In genomic region chr2:5941861-5942415, GRCm38 (mm10) we compare ENCODE assay signal across 8 mouse cellular contexts. TPM values are rescaled to one million over a fixed set of nuclear protein-coding genes. Genes with fewer than 3 reads are reported as not detected.
DNase-seq lines count a peak whose midpoint lies in the region; TF ChIP-seq lines count a peak whose summit lies in the region.

No protein-coding gene starts in this region.

- H3K9me3 ChIP-seq in MEL (replicated peaks; ENCODE audit: insufficient read depth, low read length), result no peaks in the 10 kb centered on the region
- no peaks in the 10 kb centered on the region for H3K9me3 ChIP-seq in hindbrain, embryonic 10.5 days

- H3K4me1 ChIP-seq in MEL (ENCODE audit: control insufficient read depth in 1 of 2, insufficient read depth in 2 of 2, low read length in 2 of 2), result peaks cover 22 to 27% of the 10 kb centered on the region in 2 experiments
- peaks cover 15% of the 10 kb centered on the region for H3K4me1 ChIP-seq in hindbrain, embryonic 10.5 days (replicated peaks)

- DNase-seq in heart, adult 11 months, result peak; percentile 53
- no peak for DNase-seq in heart, postnatal 14 days
- peak; percentile 67 for DNase-seq in MEL (ENCODE audit: low read depth, low spot score)
- DNase-seq in hindbrain, embryonic 10.5 days (ENCODE audit: low spot score), result no peak
- no peak for DNase-seq in right cerebral cortex, adult 2 months (ENCODE audit: low spot score in 2 of 2)
- DNase-seq in frontal cortex, postnatal 36 days (ENCODE audit: low spot score in 2 of 2), result no peak
- no peak for DNase-seq in layer of hippocampus, adult 11-12 months (ENCODE audit: low spot score)

- no peak overlapping the region; the same call in 1 of the 2 replicates for H3K27ac ChIP-seq in MEL (ENCODE audit: control insufficient read depth, low read depth, low read length)
- peak overlapping the region; percentile 83 for H3K27ac ChIP-seq in hindbrain, embryonic 10.5 days
- no peak overlapping the region for H3K27ac ChIP-seq in macrophage

- H3K9ac ChIP-seq in MEL (ENCODE audit: control insufficient read depth, low read depth, low read length, poor library complexity, severe bottlenecking), result peak overlapping the region; percentile 66

- no peak for TF ChIP-seq POLR2A in MEL (IDR thresholded peaks at IDR 0.05; ENCODE audit: control insufficient read depth in 1 of 2, insufficient read depth in 1 of 2, low read depth in 1 of 2, low read length in 2 of 2, poor library complexity in 1 of 2)

- TF ChIP-seq CTCF in MEL (IDR thresholded peaks at IDR 0.05 in 2 of 3, conservative IDR thresholded peaks at IDR 0.05 in 1 of 3; ENCODE audit: control insufficient read depth in 1 of 3, insufficient read depth in 1 of 3, low read depth in 2 of 3, low read length in 3 of 3, poor library complexity in 1 of 3, severe bottlenecking in 1 of 3), result no peak

- no peak for TF ChIP-seq RAD21 in MEL (IDR thresholded peaks at IDR 0.05; ENCODE audit: low read depth, low read length)

- H3K27me3 ChIP-seq in MEL (ENCODE audit: control insufficient read depth in 1 of 2, insufficient read depth in 2 of 2, low read length in 2 of 2), result no peaks in the 10 kb centered on the region
- H3K27me3 ChIP-seq in hindbrain, embryonic 10.5 days (ENCODE audit: insufficient read depth, poor library complexity, severe bottlenecking), result no peaks in the 10 kb centered on the region

- H3K79me2 ChIP-seq in MEL (ENCODE audit: control insufficient read depth, insufficient read depth, low read length, poor library complexity), result no peaks in the 10 kb centered on the region
- H3K79me2 ChIP-seq in macrophage (ENCODE audit: inconsistent target), result no peaks in the 10 kb centered on the region

- H3K36me3 ChIP-seq in MEL (ENCODE audit: control insufficient read depth in 1 of 2, insufficient read depth in 2 of 2, low read length in 2 of 2) (peaks cover 0 to 26% of the 10 kb centered on the region in 2 experiments; a peak in 2 of 4 replicates), macrophage (ENCODE audit: inconsistent target) (no peaks in the 10 kb centered on the region)
- no peaks in the 10 kb centered on the region for H3K36me3 ChIP-seq in hindbrain, embryonic 10.5 days

- intact Hi-C loops in heart, postnatal 14 days (cut with DNase I), result no loop called here

- 59% methylated on average over 11 of the region's 11 CpGs for WGBS in hindbrain, embryonic 10.5 days
- WGBS in macrophage (ENCODE audit: missing documents), result 70% methylated on average over 11 of the region's 11 CpGs

- no peak for TF ChIP-seq EP300 in MEL (IDR thresholded peaks at IDR 0.05; ENCODE audit: low read depth in 1 of 2, low read length in 2 of 2)

- H3K4me3 ChIP-seq in MEL (ENCODE audit: control insufficient read depth in 1 of 2, insufficient read depth in 1 of 2, low read depth in 2 of 2, low read length in 2 of 2) (peak overlapping the region; percentile 83 to 100), macrophage (ENCODE audit: inconsistent target) (peak overlapping the region; percentile 37)
- peak overlapping the region; percentile 69 for H3K4me3 ChIP-seq in hindbrain, embryonic 10.5 days

TF ChIP-seq in MEL, 35 proteins besides CTCF, POLR2A, EP300 and RAD21:
- TF ChIP-seq MAX (IDR thresholded peaks at IDR 0.05; ENCODE audit: low read length), result no peak
- no peak for TF ChIP-seq NELFE (IDR thresholded peaks at IDR 0.05; ENCODE audit: low read depth, low read length)
- no peak for TF ChIP-seq MXI1 (IDR thresholded peaks at IDR 0.05; ENCODE audit: low read depth, low read length)
- no peak for TF ChIP-seq POLR2AphosphoS5 (IDR thresholded peaks at IDR 0.05; ENCODE audit: borderline replicate concordance, low read depth, low read length)
- TF ChIP-seq ETS1 (IDR thresholded peaks at IDR 0.05; ENCODE audit: low read depth, low read length), result no peak
- TF ChIP-seq NRF1 (IDR thresholded peaks at IDR 0.05; ENCODE audit: insufficient read depth, low read depth, low read length, poor library complexity, severe bottlenecking), result no peak
- no peak for TF ChIP-seq ZC3H11A (IDR thresholded peaks at IDR 0.05; ENCODE audit: low read depth, low read length)
- TF ChIP-seq CHD1 (IDR thresholded peaks at IDR 0.05; ENCODE audit: low read depth, low read length), result no peak
- no peak for TF ChIP-seq CHD2 (IDR thresholded peaks at IDR 0.05; ENCODE audit: low read length)

RNA-seq across cellular contexts. Expression of gene Dhtkd1, which starts 0.7 kb away (rescaled TPM):
- total RNA-seq in heart, postnatal 14 days (2021), result 1 to 10 TPM; 1.9 to 5.7 TPM
- total RNA-seq in MEL (2012; rRNA removed), result 1.5 and 1.6 TPM in 2 replicates
- polyA plus RNA-seq in MEL (2012; ENCODE audit: insufficient read depth in 1 of 2, insufficient read length in 2 of 2, low read depth in 1 of 2, low replicate concordance in 2 of 2, missing spikeins in 1 of 2) (1 to 10 TPM in 1 of 2 experiments, not detected in 1; 1.6 TPM), macrophage (2018) (0.28 to 1.1 TPM (median 0.29 TPM) in 3 replicates)
- 3.8 and 5.0 TPM in 2 replicates for polyA plus RNA-seq in hindbrain, embryonic 10.5 days (2016; fragmentation: Nextera tagmentation; extraction: Ambion mirVana)
- total RNA-seq in macrophage (2018; cell fraction: chromatin; rRNA removed), result 1 to 10 TPM in 12 of 26 experiments, under 1 TPM in 12, not detected in 2; 0.18 to 6.6 (median 0.99) TPM
- under 1 TPM; 0.03 to 0.48 (median 0.17) TPM for total RNA-seq in macrophage (2018; cell fraction: cytosol; rRNA removed)
- total RNA-seq in macrophage (2018; cell fraction: nucleus; rRNA removed), result 1 to 10 TPM in 5 of 26 experiments, under 1 TPM in 18, not detected in 3; 0.11 to 3.4 (median 0.50) TPM

RNA-seq across cellular contexts. Expression of gene Upf2, which starts 9.3 kb away (rescaled TPM):
- 10 to 100 TPM; 12.6 to 13.4 TPM for total RNA-seq in heart, postnatal 14 days (2021)
- total RNA-seq in MEL (2012; rRNA removed), result 15.2 and 15.3 TPM in 2 replicates
- 10 to 100 TPM in 1 of 2 experiments, not detected in 1; 30.9 TPM for polyA plus RNA-seq in MEL (2012; ENCODE audit: insufficient read depth in 1 of 2, insufficient read length in 2 of 2, low read depth in 1 of 2, low replicate concordance in 2 of 2, missing spikeins in 1 of 2)
- polyA plus RNA-seq in hindbrain, embryonic 10.5 days (2016; fragmentation: Nextera tagmentation; extraction: Ambion mirVana), result 6.9 and 9.0 TPM in 2 replicates
- 10 to 100 TPM; 16.2 to 71.3 (median 57.5) TPM for total RNA-seq in macrophage (2018; cell fraction: chromatin; rRNA removed)
- total RNA-seq in macrophage (2018; cell fraction: cytosol; rRNA removed), result 10 to 100 TPM; 10.9 to 25.6 (median 19.7) TPM
- 10 to 100 TPM; 13.3 to 50.2 (median 35.2) TPM for total RNA-seq in macrophage (2018; cell fraction: nucleus; rRNA removed)
- 15.9 to 30.9 TPM (median 17.5 TPM) in 3 replicates for polyA plus RNA-seq in macrophage (2018)

RNA-seq across cellular contexts. Expression of gene Sec61a2, which starts 46.7 kb away (rescaled TPM):
- 10 to 100 TPM; 19.8 to 21.1 TPM for total RNA-seq in heart, postnatal 14 days (2021)
- total RNA-seq in MEL (2012; rRNA removed), result 13.9 and 17.8 TPM in 2 replicates
- polyA plus RNA-seq in MEL (2012; ENCODE audit: insufficient read depth in 1 of 2, insufficient read length in 2 of 2, low read depth in 1 of 2, low replicate concordance in 2 of 2, missing spikeins in 1 of 2), result 10 to 100 TPM in 1 of 2 experiments, not detected in 1; 32.3 TPM
- polyA plus RNA-seq in hindbrain, embryonic 10.5 days (2016; fragmentation: Nextera tagmentation; extraction: Ambion mirVana), result 76.8 and 87.2 TPM in 2 replicates
- 100 to 1,000 TPM in 7 of 26 experiments, 10 to 100 TPM in 19; 47.5 to 141 (median 88.8) TPM for total RNA-seq in macrophage (2018; cell fraction: chromatin; rRNA removed)
- total RNA-seq in macrophage (2018; cell fraction: cytosol; rRNA removed), result 10 to 100 TPM in 1 of 26 experiments, 1 to 10 TPM in 25; 3.3 to 11.3 (median 5.0) TPM
- total RNA-seq in macrophage (2018; cell fraction: nucleus; rRNA removed), result 100 to 1,000 TPM in 2 of 26 experiments, 10 to 100 TPM in 24; 28.3 to 114 (median 52.4) TPM
- 9.4 to 13.9 TPM (median 11.3 TPM) in 3 replicates for polyA plus RNA-seq in macrophage (2018)

Comparison
In these comparisons a context has a peak if more than half of its experiments do, and no peak if none do; other contexts are left out.
1. DNase-seq: peak in heart, adult 11 months (single experiment) and MEL (single experiment); none in heart, postnatal 14 days (0 of 2), hindbrain, embryonic 10.5 days (single experiment), right cerebral cortex, adult 2 months (0 of 2), frontal cortex, postnatal 36 days (0 of 2) and layer of hippocampus, adult 11-12 months (single experiment).
2. H3K4me3 ChIP-seq: peak in every context shown above with its lines; median percentile 92 in MEL; 69 in hindbrain, embryonic 10.5 days; 37 in macrophage.